Mouse (Mus musculus): Measurements from ENCODE around the gene Mdm2. TPM values are rescaled to one million over a fixed set of nuclear protein-coding genes. Genes with fewer than 3 reads are reported as not detected.
"Not testable (repeated sequence)": the region's sequence is repeated elsewhere in the genome, so short reads cannot be mapped to it uniquely, and the experiment has no call there.

Mdm2 gene
- polyA plus RNA-seq, 1 experiment: 55.7 TPM

DNA sequence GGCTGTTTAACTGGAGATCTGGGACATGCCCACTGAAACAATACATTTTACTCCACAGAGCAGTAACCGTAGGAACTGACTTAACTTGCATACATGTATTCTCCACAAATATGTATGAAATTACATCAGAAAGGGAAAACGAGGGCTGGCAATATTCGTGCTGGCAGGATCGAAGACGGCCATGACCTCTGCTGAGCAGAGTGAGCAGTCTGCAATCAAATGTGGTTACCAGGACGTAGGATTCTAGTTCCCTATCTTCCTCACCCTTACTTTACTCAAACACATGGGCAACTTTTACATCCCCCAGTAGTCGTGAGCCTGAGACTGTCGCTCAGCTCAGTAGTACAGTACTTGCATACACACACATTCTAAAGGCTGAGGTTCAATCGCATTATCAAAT lies 1.7 kb downstream of the Mdm2 start:
- TF ChIP-seq CTCF (IDR thresholded peaks at IDR 0.05; ENCODE audit: control insufficient read depth, insufficient read depth, low read length) (no peak), POLR2A (IDR thresholded peaks at IDR 0.05; ENCODE audit: borderline replicate concordance, control insufficient read depth, low read depth, low read length) (no peak)
- Histone ChIP-seq H3K27ac (ENCODE audit: control insufficient read depth, insufficient read depth, low read depth, low read length, poor library complexity) (no peak overlapping the region), H3K4me1 (ENCODE audit: control insufficient read depth, insufficient read depth, low read length) (peaks cover 2% of the 10 kb centered on the region; the same call in 1 of the 2 replicates), H3K4me3 (replicated peaks; ENCODE audit: control insufficient read depth, low read depth, low read length) (peak overlapping the region; percentile 24)
- WGBS: 29% methylated on average over 9 of the region's 9 CpGs

DNA sequence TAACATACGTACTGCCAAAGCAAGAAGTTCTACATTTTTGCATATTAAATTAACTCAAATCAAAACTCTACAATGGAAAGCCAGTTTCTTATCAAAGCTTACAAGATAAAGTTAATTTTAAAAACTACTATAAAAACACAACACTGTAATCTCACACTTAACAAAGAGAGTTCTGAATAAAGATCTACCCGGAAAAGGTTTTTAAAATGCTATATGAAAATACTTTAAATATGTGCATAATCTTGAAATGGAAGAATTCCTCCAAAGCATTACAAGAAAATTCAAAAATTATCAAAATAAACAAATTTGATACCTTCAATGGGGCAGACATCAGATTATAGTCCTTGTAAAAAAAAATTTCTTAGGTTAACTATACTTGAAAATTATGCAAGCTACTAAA lies 2.2 kb downstream of the Mdm2 start:
- no peak overlapping the region for H3K27ac ChIP-seq (ENCODE audit: control insufficient read depth, insufficient read depth, low read depth, low read length, poor library complexity)
- H3K4me3 ChIP-seq (replicated peaks; ENCODE audit: control insufficient read depth, low read depth, low read length): no peak overlapping the region
- peaks cover 2% of the 10 kb centered on the region; the same call in 1 of the 2 replicates for H3K4me1 ChIP-seq (ENCODE audit: control insufficient read depth, insufficient read depth, low read length)
- TF ChIP-seq CTCF (IDR thresholded peaks at IDR 0.05; ENCODE audit: control insufficient read depth, insufficient read depth, low read length): no peak
- WGBS: 89% methylated on average over 2 of the region's 2 CpGs

DNA sequence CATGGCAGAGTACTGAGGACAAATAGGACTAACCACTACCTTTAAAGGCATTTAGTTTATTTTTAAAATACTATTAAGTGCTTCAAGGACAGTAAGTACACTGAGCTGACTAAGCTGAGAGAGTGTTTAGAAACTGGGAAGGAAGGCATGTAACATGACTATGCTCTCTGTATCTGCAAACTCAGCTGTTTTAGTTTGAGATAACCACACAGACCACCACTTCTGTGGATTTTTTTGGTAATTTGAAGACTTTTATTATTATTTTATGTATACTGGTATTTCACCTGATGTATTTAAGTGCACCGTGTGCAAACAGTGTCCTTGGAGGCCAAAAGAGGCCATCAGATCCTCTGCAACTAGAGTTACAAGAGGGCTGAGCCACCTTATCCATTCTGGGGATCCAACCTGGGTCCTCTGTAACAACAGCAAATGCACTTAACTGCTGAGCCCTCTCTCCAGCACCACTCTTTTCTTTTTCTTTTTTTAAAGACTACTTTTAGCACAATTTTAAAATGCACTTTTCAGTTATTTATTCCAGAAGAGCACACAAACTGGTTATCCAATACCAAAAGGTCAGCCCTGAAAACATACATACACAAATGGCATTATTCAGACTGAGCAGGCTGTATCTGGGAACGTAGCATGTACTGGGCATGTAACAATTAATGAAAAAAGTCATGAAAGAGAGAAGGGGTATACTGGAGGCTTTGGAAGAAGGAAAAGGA lies 3.3 kb downstream of the Mdm2 start:
- H3K4me3 ChIP-seq (replicated peaks; ENCODE audit: control insufficient read depth, low read depth, low read length): no peak overlapping the region
- 86% methylated on average over 2 of the region's 2 CpGs for WGBS

DNA sequence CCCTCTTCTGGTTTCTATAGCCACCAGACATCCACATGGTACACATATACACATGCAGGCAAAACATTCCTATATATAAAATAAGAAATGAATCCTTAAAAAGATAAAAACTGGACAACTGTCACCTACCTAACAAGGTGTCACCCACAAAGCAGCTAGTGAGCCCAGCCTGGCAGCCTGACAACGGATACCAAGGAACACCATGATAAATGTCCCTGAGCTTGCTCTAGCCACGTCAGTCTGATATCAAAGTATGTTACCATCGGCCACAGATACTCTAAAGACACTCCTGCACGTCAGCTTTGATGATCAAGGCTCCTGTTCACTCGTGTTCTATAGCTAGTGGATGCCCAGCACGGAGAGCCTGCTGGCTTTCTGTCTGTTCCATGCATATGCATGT lies 4.1 kb downstream of the Mdm2 start:
- H3K4me3 ChIP-seq (replicated peaks; ENCODE audit: control insufficient read depth, low read depth, low read length): no peak overlapping the region
- TF ChIP-seq POLR2A (IDR thresholded peaks at IDR 0.05; ENCODE audit: borderline replicate concordance, control insufficient read depth, low read depth, low read length) (no peak), CTCF (IDR thresholded peaks at IDR 0.05; ENCODE audit: control insufficient read depth, insufficient read depth, low read length) (no peak)
- no peak overlapping the region for H3K27ac ChIP-seq (ENCODE audit: control insufficient read depth, insufficient read depth, low read depth, low read length, poor library complexity)
- peaks cover 2% of the 10 kb centered on the region; the same call in 1 of the 2 replicates for H3K4me1 ChIP-seq (ENCODE audit: control insufficient read depth, insufficient read depth, low read length)
- WGBS: 84% methylated on average over 6 of the region's 6 CpGs

More for the DNA sequence above, 3.3 kb downstream of the Mdm2 start:
- no peak overlapping the region for H3K27ac ChIP-seq (ENCODE audit: control insufficient read depth, insufficient read depth, low read depth, low read length, poor library complexity)
- TF ChIP-seq CTCF (IDR thresholded peaks at IDR 0.05; ENCODE audit: control insufficient read depth, insufficient read depth, low read length): no peak
- H3K4me1 ChIP-seq (ENCODE audit: control insufficient read depth, insufficient read depth, low read length): peaks cover 2% of the 10 kb centered on the region; the same call in 1 of the 2 replicates

DNA sequence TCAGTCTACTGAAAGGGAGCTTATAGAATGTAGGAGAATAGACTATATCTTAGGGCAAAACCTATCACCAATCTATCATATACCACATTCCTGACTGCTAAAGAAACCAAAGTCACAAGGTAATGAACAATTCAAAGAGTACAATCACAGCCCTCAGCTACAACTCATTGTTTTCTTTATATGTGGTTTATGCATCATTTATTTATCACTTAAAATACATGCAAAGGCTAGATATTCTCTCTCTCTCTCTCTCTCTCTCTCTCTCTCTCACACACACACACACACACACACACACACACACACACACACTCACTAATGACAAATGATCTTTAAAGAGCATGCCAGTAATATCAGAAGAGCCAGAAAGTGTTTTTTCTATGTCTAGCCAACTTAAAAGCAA lies 4.8 kb downstream of the Mdm2 start:
- Histone ChIP-seq H3K4me3 (replicated peaks; ENCODE audit: control insufficient read depth, low read depth, low read length) (no peak overlapping the region), H3K27ac (ENCODE audit: control insufficient read depth, insufficient read depth, low read depth, low read length, poor library complexity) (no peak overlapping the region), H3K4me1 (ENCODE audit: control insufficient read depth, insufficient read depth, low read length) (peaks cover 2% of the 10 kb centered on the region; the same call in 1 of the 2 replicates)
- no peak for TF ChIP-seq POLR2A (IDR thresholded peaks at IDR 0.05; ENCODE audit: borderline replicate concordance, control insufficient read depth, low read depth, low read length)
- TF ChIP-seq CTCF (IDR thresholded peaks at IDR 0.05; ENCODE audit: control insufficient read depth, insufficient read depth, low read length): no peak

DNA sequence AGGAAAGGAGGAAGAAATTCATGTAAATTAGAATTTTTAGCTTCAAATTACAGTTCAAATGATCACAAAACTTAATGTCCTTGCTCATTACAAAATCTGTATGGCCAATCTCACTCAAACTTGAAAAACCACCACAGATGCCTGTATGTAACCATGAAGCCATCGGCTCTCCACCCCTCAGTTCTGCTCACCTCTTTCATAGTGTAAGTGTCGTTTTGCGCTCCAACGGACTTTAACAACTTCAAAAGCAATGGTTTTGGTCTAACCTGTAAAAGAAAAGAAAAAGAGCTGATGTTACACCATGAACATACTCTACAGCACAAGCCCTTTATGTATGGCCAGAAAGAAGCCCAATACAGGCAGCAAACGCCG lies 5.6 kb downstream of the Mdm2 start:
- no peak overlapping the region for H3K27ac ChIP-seq (ENCODE audit: control insufficient read depth, insufficient read depth, low read depth, low read length, poor library complexity)
- WGBS: 91% methylated on average over 6 of the region's 6 CpGs
- TF ChIP-seq CTCF (IDR thresholded peaks at IDR 0.05; ENCODE audit: control insufficient read depth, insufficient read depth, low read length): no peak
- TF ChIP-seq POLR2A (IDR thresholded peaks at IDR 0.05; ENCODE audit: borderline replicate concordance, control insufficient read depth, low read depth, low read length): no peak
- no peak overlapping the region for H3K4me3 ChIP-seq (replicated peaks; ENCODE audit: control insufficient read depth, low read depth, low read length)
- peaks cover 2% of the 10 kb centered on the region; the same call in 1 of the 2 replicates for H3K4me1 ChIP-seq (ENCODE audit: control insufficient read depth, insufficient read depth, low read length)

DNA sequence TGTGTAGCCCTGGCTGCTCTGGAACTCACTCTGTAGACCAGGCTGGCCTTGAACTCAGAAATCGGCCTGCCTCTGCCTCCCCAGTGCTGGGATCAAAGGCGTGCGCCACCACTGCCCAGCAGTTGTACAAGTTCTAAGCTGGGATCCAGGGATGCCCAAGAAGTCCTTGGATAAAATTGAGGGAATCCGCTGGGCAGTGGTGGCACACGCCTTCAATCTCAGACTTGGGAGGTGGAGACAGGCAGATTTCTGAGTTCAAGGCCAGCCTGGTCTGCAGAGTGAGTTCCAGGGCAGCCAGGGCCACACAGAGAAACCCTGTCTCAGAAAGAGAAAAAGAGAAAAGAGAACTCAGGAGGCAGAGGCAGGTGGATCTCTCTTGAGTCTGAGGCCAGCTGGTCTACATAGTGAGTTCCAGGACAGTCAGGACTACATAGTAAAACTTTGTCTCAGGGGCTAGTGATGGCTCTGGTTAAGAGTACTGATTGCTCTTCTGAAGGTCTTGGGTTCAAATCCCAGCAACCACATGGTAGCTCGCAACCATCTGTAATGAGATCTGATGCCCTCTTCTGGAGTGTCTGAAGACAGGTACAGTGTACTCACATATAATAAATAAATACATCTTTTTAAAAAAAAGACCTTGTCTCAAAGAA lies 6.1 kb downstream of the Mdm2 start:
- not testable (repeated sequence) for H3K27ac ChIP-seq (ENCODE audit: control insufficient read depth, insufficient read depth, low read depth, low read length, poor library complexity); H3K4me3 ChIP-seq (replicated peaks; ENCODE audit: control insufficient read depth, low read depth, low read length); H3K4me1 ChIP-seq (ENCODE audit: control insufficient read depth, insufficient read depth, low read length)
- WGBS: 95% methylated on average over 6 of the region's 6 CpGs

DNA sequence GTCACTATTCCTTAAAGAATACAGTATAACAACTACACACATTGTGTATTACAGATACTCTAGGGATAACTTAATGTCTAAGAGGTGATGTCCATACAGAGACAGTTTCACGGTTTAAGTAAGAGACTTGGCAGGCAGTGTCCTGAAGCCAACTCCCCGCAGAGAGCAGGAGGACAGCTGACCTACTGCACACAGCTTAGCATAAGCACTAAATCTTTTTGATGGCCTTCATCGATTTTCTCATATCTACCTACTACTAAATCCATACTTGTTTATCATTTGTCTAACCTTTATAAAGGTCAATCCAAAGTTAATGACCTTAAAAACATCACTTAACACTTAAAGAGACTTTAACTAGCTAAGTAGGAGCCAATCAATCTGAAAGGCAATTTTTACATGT lies 7.1 kb downstream of the Mdm2 start:
- no peak overlapping the region for H3K27ac ChIP-seq (ENCODE audit: control insufficient read depth, insufficient read depth, low read depth, low read length, poor library complexity)
- no peaks in the 10 kb centered on the region for H3K4me1 ChIP-seq (ENCODE audit: control insufficient read depth, insufficient read depth, low read length)
- 94% methylated on average over 3 of the region's 3 CpGs for WGBS
- no peak for TF ChIP-seq CTCF (IDR thresholded peaks at IDR 0.05; ENCODE audit: control insufficient read depth, insufficient read depth, low read length)
- no peak for TF ChIP-seq POLR2A (IDR thresholded peaks at IDR 0.05; ENCODE audit: borderline replicate concordance, control insufficient read depth, low read depth, low read length)
- no peak overlapping the region for H3K4me3 ChIP-seq (replicated peaks; ENCODE audit: control insufficient read depth, low read depth, low read length)
